Mouse (Mus musculus) regulatory T cell (primary cell): ENCODE measurements at regions not wholly inside any gene's neighbourhood (a gene's known extent, or its start where the extent isn't known, plus 50 kb on each side); places are given as distances from the start of the nearest gene placed in this dataset.

Source experiments
- in situ Hi-C: fragments of 300-600 bp; cut with MboI, MseI; formaldehyde crosslinking; loops from one replicate; pipeline ENCODE4 v1.15.1; 2025; ENCODE audit warnings: high pct_unique_total_duplicates

DNA sequence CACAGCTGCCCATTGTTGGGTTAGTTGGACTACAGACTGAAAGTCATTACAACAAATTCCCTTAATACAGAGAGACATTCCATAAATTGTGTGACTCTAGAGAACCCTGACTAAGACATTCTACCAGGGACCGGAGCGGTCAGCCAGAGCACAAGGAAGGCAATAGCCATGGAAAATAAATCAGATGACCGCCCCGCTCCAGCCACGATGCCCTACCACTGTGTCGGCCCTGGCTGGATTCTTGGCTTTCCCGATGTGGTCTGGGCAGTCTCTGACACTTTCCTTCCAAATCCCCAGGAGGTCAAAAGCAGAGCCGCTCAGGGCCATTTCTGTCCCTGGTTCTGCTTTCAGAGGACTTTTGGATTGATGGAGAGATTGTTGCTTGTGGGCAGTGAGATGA, 57.8 kb downstream of the Lsm3 start:
- in situ Hi-C loops = loop anchor here (5.0 to 25.0 kb wide), 2 partner anchors 169 to 489 kb away; no protein-coding TSS in a partner anchor

DNA sequence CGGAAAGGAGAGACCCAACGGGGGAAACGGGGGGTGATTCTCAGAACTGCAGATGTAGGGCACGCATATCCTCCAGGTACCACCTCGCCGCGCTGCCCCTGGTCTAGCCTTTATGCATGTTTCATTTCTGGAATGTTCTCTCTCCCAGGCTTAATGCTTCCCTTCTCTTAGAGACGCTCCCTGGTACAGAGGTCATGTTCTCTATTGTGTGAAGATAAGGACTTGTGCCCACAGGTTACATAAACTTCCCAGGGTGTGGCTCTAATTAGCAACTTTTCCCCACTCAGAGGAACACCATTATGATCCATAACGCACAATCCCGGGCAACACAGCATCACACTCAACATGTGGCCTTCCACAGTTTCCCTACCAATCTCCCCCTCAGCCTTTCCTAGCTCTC, 58.7 kb downstream of the Lsm3 start:
- in situ Hi-C loops = loop anchor here (5.0 to 25.0 kb wide), 2 partner anchors 168 to 488 kb away; no protein-coding TSS in a partner anchor

DNA sequence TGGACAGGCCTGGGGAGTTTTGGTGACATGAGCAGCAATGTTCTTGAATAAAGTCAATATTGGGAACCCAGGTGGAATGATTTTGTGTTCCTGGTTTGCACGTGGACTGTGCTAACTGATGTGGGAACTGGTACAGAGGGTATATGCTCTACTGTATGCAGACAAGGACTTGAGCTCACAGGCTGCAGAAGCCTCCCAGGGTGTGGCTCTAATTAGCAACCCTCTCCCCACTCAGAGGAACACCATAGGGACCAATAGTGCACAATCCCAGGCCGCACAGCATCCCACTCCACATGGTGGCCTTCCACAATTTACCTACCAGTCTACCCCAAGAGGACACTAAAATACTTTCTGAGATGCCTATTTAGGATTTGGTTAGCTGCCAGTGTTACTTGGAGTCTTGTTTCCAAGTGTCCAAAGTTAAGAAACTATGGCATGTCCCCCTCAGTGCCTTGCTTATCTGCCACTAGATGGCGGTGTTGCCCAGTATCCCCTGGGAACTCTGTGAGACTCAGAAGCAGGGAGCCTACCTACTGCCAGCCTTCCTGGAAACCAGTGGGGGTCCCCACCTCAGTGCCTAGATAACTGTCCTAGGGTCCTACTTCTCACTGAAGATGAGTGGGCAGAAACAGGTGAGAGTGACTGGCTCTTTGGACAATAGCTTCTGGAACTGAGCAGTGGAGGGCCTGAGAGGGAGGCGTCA, 60.1 kb downstream of the Lsm3 start:
- in situ Hi-C loops = no loop called here

DNA sequence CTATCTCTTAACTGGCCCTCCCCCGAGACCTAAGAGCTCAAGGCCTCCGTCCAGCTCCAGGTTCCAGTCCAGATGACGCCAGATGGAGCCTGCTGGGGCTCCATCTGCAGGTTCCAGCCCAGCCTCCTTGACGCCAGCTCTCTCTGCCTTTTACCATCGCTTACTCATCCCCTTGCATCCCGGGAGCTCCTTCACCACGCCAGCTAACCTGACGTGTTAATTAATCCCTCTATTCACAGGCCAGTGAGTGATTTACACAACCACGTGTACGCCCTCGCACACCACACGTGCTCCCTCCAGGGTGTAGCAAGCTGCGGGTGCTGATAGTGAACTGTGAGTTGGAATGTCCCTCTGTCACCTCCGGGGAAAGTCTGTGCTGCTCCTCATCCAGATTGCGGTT, 61.2 kb downstream of the Lsm3 start:
- in situ Hi-C loops = no loop called here

DNA sequence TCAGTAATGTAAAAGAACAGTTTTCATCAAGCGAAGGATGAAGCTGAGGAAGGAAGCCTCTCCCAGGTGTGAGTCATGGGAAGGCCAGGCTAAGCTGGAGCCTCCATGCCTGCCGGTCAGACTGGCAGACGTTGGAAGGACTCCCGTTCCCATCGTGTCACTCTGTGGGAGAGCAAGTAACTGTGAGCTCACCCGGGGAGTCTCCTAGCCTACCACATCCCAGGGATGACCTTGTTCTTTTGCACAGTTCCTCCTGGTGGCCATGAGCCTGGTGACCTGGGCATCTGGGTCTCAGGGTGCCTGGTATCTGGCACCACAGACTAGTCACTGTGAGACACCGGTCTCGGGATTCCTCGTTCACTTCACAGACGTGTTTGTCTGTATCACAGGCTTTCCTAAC, 63.9 kb downstream of the Lsm3 start:
- in situ Hi-C loops = no loop called here

DNA sequence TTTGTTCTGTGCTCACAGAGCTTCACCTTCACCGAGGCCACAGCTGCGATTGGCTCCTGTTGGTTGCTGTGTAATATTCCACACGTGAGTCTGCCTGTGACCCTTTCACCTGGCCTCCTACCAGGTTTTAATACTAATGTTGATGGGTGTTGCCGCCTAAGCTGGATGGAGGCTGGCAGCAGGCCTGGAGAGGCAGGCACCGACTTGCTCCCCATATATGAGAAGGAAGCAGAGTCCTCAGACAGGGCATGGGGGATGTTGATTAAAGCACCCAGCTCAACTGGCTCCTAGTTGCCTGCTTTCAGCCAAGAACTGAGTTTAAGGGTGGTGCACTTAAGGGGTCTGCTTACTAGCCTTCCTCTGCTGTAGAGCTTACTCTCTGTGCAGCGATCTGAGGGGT, 64.9 kb downstream of the Lsm3 start:
- in situ Hi-C loops = no loop called here

DNA sequence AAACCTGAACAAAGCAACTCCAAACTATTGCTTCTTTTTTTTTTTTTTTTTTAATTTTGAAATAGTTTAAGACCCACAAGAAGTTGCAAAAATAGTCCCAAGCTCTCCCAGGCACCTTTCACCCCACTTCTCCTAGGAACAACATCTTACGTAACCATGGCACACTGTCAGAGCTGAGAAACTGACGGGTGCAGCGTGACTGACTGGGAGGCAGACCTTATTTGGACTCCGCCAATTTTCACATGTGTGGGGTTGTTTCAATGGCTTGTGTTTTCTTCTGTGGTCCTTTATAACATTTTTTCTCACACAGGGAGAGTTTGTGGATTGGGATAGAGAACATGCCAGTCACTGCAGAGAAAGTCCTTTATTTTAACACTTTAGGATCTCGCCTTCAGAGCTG, 66.6 kb downstream of the Lsm3 start:
- in situ Hi-C loops = no loop called here

DNA sequence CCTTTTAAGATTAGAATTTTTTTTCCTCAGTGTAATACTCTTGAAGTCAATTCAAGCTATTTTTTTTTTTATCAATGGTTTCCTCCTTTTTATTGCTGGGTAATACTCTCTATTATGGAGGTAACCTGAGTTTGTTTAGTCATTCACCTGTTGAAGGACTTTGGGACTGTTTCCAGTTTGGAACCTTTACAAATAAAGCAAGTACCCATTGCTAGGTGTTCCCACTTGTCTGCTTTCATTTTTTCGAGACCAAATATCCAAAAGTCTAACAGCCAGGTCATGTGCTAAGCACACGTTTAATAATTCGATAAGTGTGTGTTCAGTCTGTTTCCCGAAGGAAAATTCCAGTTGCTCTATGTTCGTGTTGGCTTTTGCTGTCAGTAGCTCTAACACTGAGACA, 67.6 kb downstream of the Lsm3 start:
- in situ Hi-C loops = no loop called here

DNA sequence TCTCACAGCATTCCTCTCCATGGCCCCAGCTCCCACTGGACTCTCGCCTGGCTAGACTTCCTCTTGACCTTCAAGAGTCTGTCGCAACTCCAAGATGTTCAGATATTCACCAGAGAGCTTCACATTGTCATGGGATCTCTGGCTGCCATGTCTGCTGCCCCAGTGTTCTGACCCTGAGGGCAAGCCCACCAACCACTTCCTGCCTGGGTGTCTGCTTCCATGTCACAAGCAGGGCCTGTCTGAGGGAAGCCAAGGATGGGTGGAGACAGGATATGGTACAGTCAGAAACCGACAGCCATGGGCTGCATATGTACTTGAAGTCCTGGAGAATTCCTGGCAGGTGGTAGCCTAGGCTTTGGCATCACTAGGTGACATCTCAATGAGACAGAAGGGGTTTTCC, 69.8 kb downstream of the Lsm3 start:
- in situ Hi-C loops = no loop called here

DNA sequence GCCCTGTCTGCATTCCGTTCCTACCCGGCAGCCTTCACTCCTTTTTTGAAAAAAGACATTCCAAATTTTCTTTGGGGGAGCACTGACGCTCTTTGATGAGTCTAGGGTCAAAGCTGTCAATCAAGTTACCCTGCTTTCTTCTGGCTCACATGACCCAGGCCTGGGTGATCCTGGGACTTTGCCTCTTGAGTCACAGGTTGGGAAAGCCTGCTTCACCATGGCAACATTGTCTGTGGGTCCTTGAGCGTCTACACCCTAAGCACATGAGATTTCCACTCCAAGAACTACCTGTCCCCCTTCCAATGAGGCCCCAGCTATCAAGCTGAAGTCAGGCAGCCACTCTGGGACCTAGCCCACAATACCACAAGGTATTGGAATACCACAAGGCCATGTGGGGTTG, 73.5 kb downstream of the Lsm3 start:
- in situ Hi-C loops = no loop called here

DNA sequence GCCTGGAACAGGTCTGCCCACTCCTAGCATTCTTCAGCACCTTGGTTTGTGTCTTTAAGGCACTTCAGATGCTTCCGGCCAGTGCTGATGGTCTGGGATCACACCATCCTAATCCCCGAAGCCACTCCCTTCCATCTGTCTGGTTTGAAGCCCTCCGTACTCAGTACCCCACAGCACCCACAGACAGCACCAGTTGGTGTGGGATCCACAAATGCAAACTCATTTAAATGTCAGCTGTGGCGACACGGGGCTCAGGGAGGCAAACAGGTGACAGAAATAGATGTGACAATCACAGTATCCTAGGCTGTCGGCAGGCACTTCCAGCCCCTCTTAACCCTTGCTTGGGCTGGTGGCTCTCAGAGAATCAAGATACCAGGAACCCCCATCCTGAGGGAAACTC, 74.7 kb downstream of the Lsm3 start:
- in situ Hi-C loops = no loop called here

DNA sequence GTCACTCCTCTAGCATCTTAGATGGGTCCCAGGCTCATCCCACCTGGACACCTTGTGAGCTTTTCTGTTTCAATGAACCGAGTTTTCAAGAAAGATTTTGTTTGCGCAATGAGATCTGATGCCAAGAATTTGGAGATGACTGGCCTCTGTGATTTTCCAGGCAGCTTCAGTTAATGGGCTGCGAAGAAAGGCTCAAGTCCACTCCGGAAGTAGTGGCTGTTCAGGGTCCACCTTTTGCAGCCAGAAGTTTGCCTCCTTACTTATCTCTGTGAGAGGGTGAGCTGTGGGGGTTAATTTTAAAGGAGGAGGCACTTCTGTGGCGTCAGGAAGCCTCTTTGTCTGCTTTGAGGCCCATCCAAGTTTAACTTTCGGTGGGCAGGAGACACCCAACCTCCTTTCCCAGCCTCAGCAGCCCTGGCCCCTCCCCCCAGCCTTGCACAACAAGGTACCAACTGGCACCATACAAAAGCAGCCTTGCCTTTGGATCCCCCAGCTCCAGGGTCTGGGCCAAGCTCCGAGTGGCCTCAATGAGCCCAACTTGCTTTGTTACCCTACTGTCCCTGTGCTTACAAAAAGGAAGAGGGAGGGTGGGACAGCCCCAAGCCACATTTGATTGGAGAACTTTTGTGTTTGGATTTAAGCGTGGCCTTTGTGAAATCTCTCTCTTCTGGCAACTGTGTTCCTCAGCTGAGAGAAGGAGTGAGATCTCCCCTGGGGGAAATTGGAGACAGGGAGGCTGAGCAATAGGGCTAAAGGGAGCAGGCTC, 75.3 kb downstream of the Lsm3 start:
- in situ Hi-C loops = no loop called here

DNA sequence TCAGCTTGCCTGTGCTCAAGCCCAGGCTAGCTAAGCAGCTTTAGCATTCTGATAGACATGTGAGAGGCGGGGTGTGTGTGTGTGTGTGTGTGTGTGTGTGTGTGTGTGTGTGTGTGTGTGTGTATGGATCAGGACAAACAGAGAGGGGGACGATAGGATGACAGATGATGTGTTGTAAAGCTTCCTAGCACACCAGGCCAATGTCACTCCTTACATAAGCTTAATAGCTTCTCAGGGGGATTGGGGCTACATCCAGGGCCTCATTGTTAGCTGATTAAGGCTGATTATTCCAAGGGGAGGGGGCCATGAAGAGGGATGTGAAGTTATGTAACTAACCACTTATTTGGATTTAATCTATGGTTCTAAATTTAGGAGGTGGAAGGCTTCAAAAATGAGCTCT, 76.9 kb downstream of the Lsm3 start:
- in situ Hi-C loops = no loop called here

DNA sequence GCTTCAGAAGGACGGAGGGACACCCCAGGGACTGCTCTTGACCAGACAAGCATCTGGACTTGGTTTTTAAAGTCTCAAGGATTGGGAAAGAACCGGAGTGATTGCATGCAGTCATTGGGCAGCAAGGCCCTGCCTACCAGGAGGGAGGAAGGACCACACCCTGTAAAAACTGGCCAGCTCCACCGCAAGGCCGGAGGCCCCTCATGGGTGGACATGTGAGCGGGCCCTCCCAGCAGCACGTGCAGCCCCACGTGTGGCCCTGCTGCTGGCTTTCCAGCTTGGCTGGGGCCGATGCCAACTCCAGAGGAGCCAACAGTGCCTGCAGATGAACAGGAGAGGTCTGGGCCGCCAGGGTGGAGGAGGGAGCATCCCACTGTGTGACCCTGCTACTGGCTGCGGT, 83.2 kb downstream of the Lsm3 start:
- in situ Hi-C loops = no loop called here

DNA sequence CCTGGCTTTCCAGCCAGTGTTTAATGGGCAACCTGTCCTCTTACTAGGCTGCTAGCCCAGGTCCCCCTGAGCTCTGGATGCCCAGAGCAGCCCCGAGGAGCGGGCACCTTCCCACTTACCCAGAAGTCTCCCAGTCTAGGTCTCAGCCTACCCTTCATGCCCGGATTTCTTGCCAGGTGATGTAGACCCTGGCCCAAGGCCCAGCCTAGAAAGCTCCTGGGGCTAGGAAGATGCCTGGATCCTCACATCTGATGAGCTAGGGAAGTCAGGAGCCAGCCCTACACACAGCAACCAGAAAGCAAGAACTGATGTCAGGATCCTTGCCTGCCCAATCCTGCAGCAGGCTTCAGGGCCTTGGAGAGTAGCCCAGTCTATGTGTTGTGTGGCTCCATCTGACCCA, 83.7 kb upstream of the Slc6a6 start:
- in situ Hi-C loops = no loop called here

DNA sequence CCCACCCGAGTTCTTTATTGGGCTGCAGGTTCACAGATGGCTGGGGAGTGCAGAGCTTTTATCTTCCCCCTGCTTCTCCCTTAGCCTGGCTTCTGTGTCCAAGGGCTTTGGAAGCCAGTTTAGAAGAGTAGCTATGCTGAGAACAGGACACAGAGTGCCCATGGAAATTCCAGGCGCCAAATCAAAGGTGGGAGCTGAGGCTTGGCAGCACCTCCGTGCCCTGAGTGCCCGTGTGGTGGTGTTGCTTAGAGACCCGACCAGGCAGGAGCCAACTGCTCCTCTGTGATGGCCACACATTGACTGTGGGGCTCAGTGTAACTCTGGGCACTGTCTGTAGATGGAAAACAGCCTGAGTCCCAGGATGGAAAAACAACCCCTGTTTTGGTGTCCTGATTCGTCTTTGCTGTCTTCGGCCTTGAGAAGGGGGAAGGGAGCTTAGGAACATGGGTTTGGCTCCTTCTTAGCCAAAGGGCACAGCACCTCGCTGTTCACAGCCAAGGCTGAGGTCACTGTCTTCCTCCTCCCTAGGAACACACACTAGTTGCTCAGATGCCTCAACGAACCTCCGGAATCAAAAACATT, 77.1 kb upstream of the Slc6a6 start:
- in situ Hi-C loops = no loop called here

DNA sequence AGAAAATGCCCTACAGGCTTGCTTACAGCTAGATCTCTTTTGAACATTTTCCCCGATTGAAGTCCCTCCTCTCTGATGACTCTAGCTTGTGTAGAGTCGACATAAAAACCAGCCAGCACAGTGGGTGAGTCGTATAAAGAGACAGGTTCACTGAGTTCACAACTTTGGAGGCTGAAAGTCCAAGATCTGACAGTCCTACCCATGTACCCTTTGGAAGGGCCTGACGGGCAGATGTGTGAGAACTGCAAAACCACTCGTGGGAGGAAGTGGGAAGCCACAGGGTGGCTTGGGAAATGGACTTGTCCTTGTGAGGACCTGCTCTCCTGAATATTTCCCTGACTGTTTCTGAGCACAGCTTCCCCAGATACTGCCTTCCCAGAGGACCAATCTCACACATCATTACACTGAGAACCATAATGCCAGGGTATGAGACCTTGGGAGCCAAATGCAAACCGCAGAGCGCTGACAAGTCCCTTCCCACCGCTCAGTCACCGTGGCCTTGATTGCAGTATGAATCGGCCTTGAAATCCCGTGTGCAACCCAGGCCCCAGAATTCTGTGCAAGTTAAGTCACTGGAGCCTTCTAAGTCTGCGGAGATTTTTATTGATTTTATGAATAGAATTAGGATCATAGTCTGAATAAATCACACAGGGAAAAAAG, 76.1 kb upstream of the Slc6a6 start:
- in situ Hi-C loops = no loop called here

DNA sequence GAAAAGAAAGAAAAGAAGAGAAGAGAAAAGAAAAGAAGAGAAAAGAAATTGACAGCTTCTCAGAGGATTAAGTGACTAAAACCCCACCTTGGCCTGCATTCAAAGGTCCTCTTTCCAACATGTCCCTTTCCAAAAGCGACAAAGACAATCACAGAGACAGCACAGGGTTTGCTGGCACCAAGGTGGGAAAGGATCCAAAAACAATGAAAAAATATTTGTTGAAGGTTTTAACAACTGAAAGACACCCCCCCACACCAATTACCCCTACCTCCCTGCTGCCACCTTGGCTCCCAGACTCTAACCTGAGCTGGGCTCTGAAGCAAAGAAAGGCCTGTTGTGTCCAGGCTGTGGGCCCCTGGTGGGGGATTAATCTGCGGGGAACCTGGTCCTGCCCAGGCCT, 74.2 kb upstream of the Slc6a6 start:
- in situ Hi-C loops = no loop called here

DNA sequence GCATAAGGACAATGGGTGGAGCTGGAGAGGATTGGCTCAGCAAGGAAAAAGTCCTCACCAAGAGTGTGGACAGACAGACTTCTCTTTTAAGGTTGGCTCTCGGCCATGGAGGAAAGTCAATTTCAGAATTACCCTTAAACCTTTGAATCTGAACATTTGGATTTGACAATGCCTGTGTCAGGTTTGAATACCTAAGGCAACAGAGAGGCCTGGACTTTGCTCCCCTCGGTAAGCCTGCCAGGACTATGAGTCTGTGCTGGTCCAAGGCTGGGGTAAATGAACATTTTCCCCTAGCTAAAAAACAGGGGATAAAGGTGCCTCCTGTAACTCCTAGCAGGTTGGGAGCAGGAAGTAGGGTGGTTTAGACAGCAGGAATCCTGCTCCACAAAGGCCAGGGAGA, 68.8 kb upstream of the Slc6a6 start:
- in situ Hi-C loops = no loop called here

DNA sequence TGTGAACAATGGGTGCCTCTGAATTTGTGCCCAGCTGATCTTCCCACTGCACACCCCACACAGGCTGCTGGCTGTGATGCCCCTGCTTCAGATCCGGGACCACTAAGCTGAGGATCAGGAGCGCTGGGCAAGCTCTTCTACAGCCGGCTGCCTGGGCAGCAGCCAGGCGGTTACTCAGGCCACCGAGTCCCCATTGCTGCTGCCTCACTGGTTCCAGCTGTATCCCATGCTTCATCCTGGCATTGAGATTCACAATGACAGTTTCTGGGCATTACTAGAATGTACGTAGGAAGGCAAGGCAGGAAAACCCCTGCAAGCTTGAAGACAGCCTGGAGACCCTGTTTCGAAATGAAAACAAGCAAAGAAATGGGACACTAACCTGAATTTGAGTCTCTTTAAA, 67.3 kb upstream of the Slc6a6 start:
- in situ Hi-C loops = no loop called here

DNA sequence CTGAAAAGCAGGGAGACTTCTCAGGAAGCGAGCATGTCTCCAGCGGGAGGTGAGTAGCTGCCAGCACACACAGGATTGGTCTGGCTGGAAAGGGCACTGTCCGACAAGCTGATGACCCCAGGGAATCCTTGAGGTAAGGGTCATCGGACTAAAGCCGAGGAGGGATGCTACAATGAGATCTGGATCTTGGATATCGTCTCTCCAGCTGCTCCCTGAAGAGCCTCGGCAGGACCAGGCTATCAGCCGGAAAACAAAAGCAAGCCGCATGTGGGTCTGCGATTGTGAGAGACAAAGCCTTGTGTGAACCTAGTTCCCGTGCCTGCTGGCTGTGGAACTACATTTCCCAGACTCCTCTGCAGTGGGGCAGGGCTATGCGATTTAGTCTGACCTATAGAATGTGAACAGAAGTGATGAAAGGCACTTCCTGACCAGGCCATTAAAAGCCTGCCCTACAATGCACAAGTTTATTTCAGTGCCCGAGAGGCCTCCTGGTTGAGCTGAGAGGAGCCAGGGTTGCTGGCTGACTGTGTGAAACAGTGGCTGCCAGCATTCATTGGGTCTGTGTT, 66.7 kb upstream of the Slc6a6 start:
- in situ Hi-C loops = no loop called here

DNA sequence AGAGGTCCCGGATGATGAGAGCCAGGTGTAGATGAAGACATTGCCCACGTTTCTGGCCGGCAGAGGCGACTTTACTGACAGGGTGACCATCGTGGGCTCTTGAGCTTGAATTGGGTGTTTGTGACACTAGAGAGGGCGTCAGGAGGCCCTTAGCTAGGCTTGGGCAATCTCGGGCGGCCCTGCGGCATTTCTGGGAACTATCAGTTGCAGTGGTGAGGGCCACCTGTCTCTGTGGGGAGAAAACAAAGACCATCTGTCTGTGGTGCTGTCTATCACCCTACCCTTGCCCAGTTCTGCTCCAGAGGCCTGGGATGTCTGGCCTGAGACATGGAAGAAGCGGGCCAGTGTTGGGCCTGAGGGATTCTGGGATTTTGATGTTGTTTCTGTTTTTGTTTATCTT, 66.2 kb upstream of the Slc6a6 start:
- in situ Hi-C loops = no loop called here
